Mouse (Mus musculus) T-helper 1 cell (primary cell): ENCODE measurements around the gene Thada.
"Not testable (repeated sequence)": the region's sequence is repeated elsewhere in the genome, so short reads cannot be mapped to it uniquely, and the experiment has no call there.

ENCODE experiments used
- in situ Hi-C: fragments of 300-600 bp; cut with MboI, MseI; formaldehyde crosslinking; loops from one replicate; pipeline ENCODE4 v1.15.1; 2025; ENCODE audit warnings: high pct_unique_total_duplicates

The Thada gene

GRCm38 (mm10) chr17:84305074-84305473 lies 160.9 kb downstream of the Thada start:
- in situ Hi-C loops: no loop called here

GRCm38 (mm10) chr17:84304141-84304540 lies 161.9 kb downstream of the Thada start:
- in situ Hi-C loops: no loop called here

- in situ Hi-C loops: no loop called here
Measured at GRCm38 (mm10) chr17:84297976-84298375, 168.0 kb downstream of the Thada start.

- in situ Hi-C loops: no loop called here
Measured at GRCm38 (mm10) chr17:84293221-84293620, 172.8 kb downstream of the Thada start.

GRCm38 (mm10) chr17:84291228-84291627 lies 174.8 kb downstream of the Thada start:
- in situ Hi-C loops: not testable (repeated sequence)

GRCm38 (mm10) chr17:84287675-84288420 lies 178.2 kb downstream of the Thada start:
- in situ Hi-C loops: no loop called here

- in situ Hi-C loops: no loop called here
Measured at GRCm38 (mm10) chr17:84286536-84286935, 179.5 kb downstream of the Thada start.

- in situ Hi-C loops: no loop called here
Measured at GRCm38 (mm10) chr17:84282388-84283280, 183.4 kb downstream of the Thada start.

- in situ Hi-C loops: no loop called here
Measured at GRCm38 (mm10) chr17:84279001-84279400, 187.0 kb downstream of the Thada start.

- in situ Hi-C loops: no loop called here
Measured at GRCm38 (mm10) chr17:84278193-84278953, 187.6 kb downstream of the Thada start.

GRCm38 (mm10) chr17:84274999-84275398 lies 191.0 kb downstream of the Thada start:
- in situ Hi-C loops: no loop called here

- in situ Hi-C loops: no loop called here
Measured at GRCm38 (mm10) chr17:84274163-84274562, 191.8 kb downstream of the Thada start.

GRCm38 (mm10) chr17:84272557-84273261 lies 193.3 kb downstream of the Thada start:
- in situ Hi-C loops: no loop called here

GRCm38 (mm10) chr17:84271566-84272202 lies 194.3 kb downstream of the Thada start:
- in situ Hi-C loops: no loop called here

- in situ Hi-C loops: no loop called here
Measured at GRCm38 (mm10) chr17:84269722-84270121, 196.3 kb downstream of the Thada start.

- in situ Hi-C loops: no loop called here
Measured at GRCm38 (mm10) chr17:84268450-84268849, 197.6 kb downstream of the Thada start.

- in situ Hi-C loops: no loop called here
Measured at GRCm38 (mm10) chr17:84267456-84268074, 198.4 kb downstream of the Thada start.

GRCm38 (mm10) chr17:84266161-84266948 lies 199.7 kb downstream of the Thada start:
- in situ Hi-C loops: no loop called here

- in situ Hi-C loops: no loop called here
Measured at GRCm38 (mm10) chr17:84265480-84266130, 200.4 kb downstream of the Thada start.
